Mouse (Mus musculus): ENCODE data around the gene Ppp1r1b. TPM values are rescaled to one million over a fixed set of nuclear protein-coding genes. Genes with fewer than 3 reads are reported as not detected.
A peak's percentile ranks its signal among the peaks of the same experiment; 100 is the strongest.

Ppp1r1b gene
- total RNA-seq, 2 experiments from 2014 or later: 146 to 208 TPM

GRCm38 (mm10) chr11:98321677-98322003, 26.6 kb upstream of the Ppp1r1b start:
- no peak for DNase-seq (ENCODE audit: extremely low spot score in 1 of 2, low spot score in 2 of 2)
- Histone ChIP-seq H3K4me3 (no peak overlapping the region; the same call in 1 of the 2 replicates), H3K27ac (peak overlapping the region; percentile 91)
- TF ChIP-seq CTCF (IDR thresholded peaks at IDR 0.05): no peak
- intact Hi-C loops (cut with DNase I): no loop called here

- no peak overlapping the region for H3K27ac ChIP-seq
- H3K4me3 ChIP-seq: no peak overlapping the region
- no peak for TF ChIP-seq CTCF (IDR thresholded peaks at IDR 0.05)
- intact Hi-C loops (cut with DNase I): no loop called here
- DNase-seq (ENCODE audit: extremely low spot score in 1 of 2, low spot score in 2 of 2): no peak
These were observed 26.0 kb upstream of the Ppp1r1b start for GRCm38 (mm10) chr11:98322159-98322558.

GRCm38 (mm10) chr11:98323136-98323866, 24.9 kb upstream of the Ppp1r1b start:
- Histone ChIP-seq H3K27ac (peak overlapping the region; percentile 41), H3K4me3 (no peak overlapping the region)
- no peak for DNase-seq (ENCODE audit: extremely low spot score in 1 of 2, low spot score in 2 of 2)
- no peak for TF ChIP-seq CTCF (IDR thresholded peaks at IDR 0.05)
- intact Hi-C loops (cut with DNase I): no loop called here

- DNase-seq (ENCODE audit: extremely low spot score in 1 of 2, low spot score in 2 of 2): peak in 1 of 2 experiments; percentile 19
- no peak; the same call in 1 of the 2 replicates for TF ChIP-seq CTCF (IDR thresholded peaks at IDR 0.05)
- intact Hi-C loops (cut with DNase I): no loop called here
- no peak overlapping the region for H3K4me3 ChIP-seq
- peak overlapping the region; percentile 41 for H3K27ac ChIP-seq
These were observed 24.3 kb upstream of the Ppp1r1b start for GRCm38 (mm10) chr11:98323933-98324332.

GRCm38 (mm10) chr11:98325191-98325820, 22.9 kb upstream of the Ppp1r1b start:
- Histone ChIP-seq H3K4me3 (peak overlapping the region; percentile 30), H3K27ac (0 out of 2 replicates have a peak overlapping the region, but pooled peaks have one; percentile 32)
- intact Hi-C loops (cut with DNase I): no loop called here
- DNase-seq (ENCODE audit: extremely low spot score in 1 of 2, low spot score in 2 of 2): peak in 1 of 2 experiments; percentile 24
- no peak for TF ChIP-seq CTCF (IDR thresholded peaks at IDR 0.05)

GRCm38 (mm10) chr11:98325821-98326218, 22.4 kb upstream of the Ppp1r1b start:
- no peak for DNase-seq (ENCODE audit: extremely low spot score in 1 of 2, low spot score in 2 of 2)

GRCm38 (mm10) chr11:98326741-98327135, 21.5 kb upstream of the Ppp1r1b start:
- peak in 1 of 2 experiments; percentile 35 for DNase-seq (ENCODE audit: extremely low spot score in 1 of 2, low spot score in 2 of 2)
- Histone ChIP-seq H3K4me3 (peak overlapping the region; percentile 63), H3K27ac (peak overlapping the region; percentile 96)
- intact Hi-C loops (cut with DNase I): no loop called here
- no peak for TF ChIP-seq CTCF (IDR thresholded peaks at IDR 0.05)

More at GRCm38 (mm10) chr11:98325821-98326218, 22.4 kb upstream of the Ppp1r1b start:
- Histone ChIP-seq H3K4me3 (peak overlapping the region; percentile 63), H3K27ac (peak overlapping the region; percentile 47; the same call in 1 of the 2 replicates)
- intact Hi-C loops (cut with DNase I): no loop called here
- TF ChIP-seq CTCF (IDR thresholded peaks at IDR 0.05): no peak

- intact Hi-C loops (cut with DNase I): no loop called here
- H3K27ac ChIP-seq: peak overlapping the region; percentile 96
- H3K4me3 ChIP-seq: peak overlapping the region; percentile 63
- no peak for TF ChIP-seq CTCF (IDR thresholded peaks at IDR 0.05)
- peak in 1 of 2 experiments; percentile 47 for DNase-seq (ENCODE audit: extremely low spot score in 1 of 2, low spot score in 2 of 2)
These were observed 20.8 kb upstream of the Ppp1r1b start for GRCm38 (mm10) chr11:98327136-98328030.

- no peak for DNase-seq (ENCODE audit: extremely low spot score in 1 of 2, low spot score in 2 of 2)
- TF ChIP-seq CTCF (IDR thresholded peaks at IDR 0.05): no peak
- peak overlapping the region; percentile 96 for H3K27ac ChIP-seq
- intact Hi-C loops (cut with DNase I): no loop called here
- H3K4me3 ChIP-seq: peak overlapping the region; percentile 63
These were observed 20.2 kb upstream of the Ppp1r1b start for GRCm38 (mm10) chr11:98328031-98328370.

GRCm38 (mm10) chr11:98328371-98329069, 19.7 kb upstream of the Ppp1r1b start:
- no peak for DNase-seq (ENCODE audit: extremely low spot score in 1 of 2, low spot score in 2 of 2)

More at GRCm38 (mm10) chr11:98328371-98329069, 19.7 kb upstream of the Ppp1r1b start:
- TF ChIP-seq CTCF (IDR thresholded peaks at IDR 0.05): no peak
- Histone ChIP-seq H3K4me3 (peak overlapping the region; percentile 63), H3K27ac (peak overlapping the region; percentile 96)
- intact Hi-C loops (cut with DNase I): no loop called here

All from left cerebral cortex, adult 2 months (tissue).